Mouse (Mus musculus) cerebellum, adult 2 months (tissue): ENCODE results near the gene Khsrp. TPM values are rescaled to one million over a fixed set of nuclear protein-coding genes. Genes with fewer than 3 reads are reported as not detected.

ENCODE experiments used
- DNase-seq, 2 experiments: peaks; one replicate each; pipeline ENCODE4 v3.0.0; 2021
- H3K27ac ChIP-seq: fragments of 200-500 bp; 2 replicates; pipeline ENCODE4 v1.5.1; 2012; ENCODE audit warnings: low read length, control low read depth, inconsistent platforms; ENCODE audit not compliant: insufficient read depth
- H3K27me3 ChIP-seq: fragments of 200-500 bp; 2 replicates; pipeline ENCODE4 v1.6.1; 2012; ENCODE audit warnings: inconsistent platforms, mild to moderate bottlenecking, low read length, moderate library complexity; ENCODE audit not compliant: control insufficient read depth, insufficient read depth
- H3K4me1 ChIP-seq: fragments of 200-500 bp; 2 replicates; pipeline ENCODE4 v1.6.1; 2011; ENCODE audit warnings: low read length; ENCODE audit not compliant: control insufficient read depth, insufficient read depth
- H3K4me3 ChIP-seq: fragments of 200-500 bp; replicated peaks from 2 replicates; pipeline ENCODE3; 2011; ENCODE audit warnings: mild to moderate bottlenecking, low read depth, low read length, control low read depth; ENCODE audit not compliant: insufficient read depth
- CTCF ChIP-seq: fragments of 200-500 bp; IDR thresholded peaks from 2 replicates; pipeline ENCODE4 v1.5.1; 2011; ENCODE audit warnings: low read depth, mild to moderate bottlenecking, control low read depth, low read length, moderate library complexity, borderline replicate concordance; ENCODE audit not compliant: insufficient read depth
- POLR2A ChIP-seq: fragments of 200-500 bp; IDR thresholded peaks from 2 replicates; pipeline ENCODE4 v1.6.1; 2011; ENCODE audit warnings: low read length, control low read depth, borderline replicate concordance; ENCODE audit not compliant: insufficient read depth
- WGBS: fragments of 180-500 bp; shearing (Covaris S2); methylation state at CpG from one replicate; pipeline ENCODE4 v1.1.7; 2018; 5-methylcytosine and 5-hydroxymethylcytosine counted together
- polyA plus RNA-seq: library from polyadenylated mRNA; depleted of rRNA; stranded (reverse); fragments of >200 nt; gene quantifications from 2 replicates; pipeline ENCODE4 v1.2.3, GENCODE M21; 2012; rRNA removed

Gene Khsrp
- 67.7 and 70.3 TPM in 2 replicates for polyA plus RNA-seq

DNA sequence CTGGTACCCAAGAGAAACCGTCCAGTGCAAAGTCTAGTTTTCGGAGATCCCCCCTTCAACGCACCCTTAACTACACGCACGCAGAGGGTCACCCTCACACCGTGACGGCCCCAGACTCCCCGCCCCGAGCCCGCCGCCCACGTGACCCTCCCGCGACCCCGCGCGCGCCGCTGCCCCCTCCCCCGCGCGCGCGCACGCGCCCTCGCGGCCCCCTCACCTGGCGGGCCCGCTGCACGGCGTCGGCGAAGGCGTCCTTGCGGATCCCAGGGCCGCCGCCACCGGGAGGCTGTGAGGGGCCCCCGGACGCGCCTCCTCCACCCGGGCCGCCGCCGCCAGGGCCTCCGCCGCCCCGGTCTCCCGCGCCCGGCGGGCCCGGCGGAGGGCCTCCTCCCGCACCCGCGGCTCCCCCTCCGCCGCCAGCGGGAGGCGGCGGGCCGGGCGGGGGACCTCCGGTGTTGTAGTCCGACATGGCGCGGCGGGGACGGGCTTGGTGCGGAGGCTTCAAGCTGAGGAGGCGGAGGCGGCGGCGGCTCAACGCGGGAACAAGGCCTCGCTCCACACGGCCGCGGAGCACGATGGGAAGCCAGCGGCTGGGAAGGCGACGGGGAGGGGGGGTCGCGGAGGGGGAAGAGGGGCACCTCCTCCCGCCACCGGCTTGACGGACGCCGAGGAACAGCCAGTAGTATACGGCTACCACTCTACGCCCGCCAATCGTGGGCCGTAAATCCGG lies at the start of gene Khsrp:
Khsrp (minus strand) TSS at position 592 of the 730 bp plus-strand sequence.
- peaks cover 8% of the 10 kb centered on the region for H3K4me1 ChIP-seq
- H3K27me3 ChIP-seq = no peaks in the 10 kb centered on the region
- H3K27ac ChIP-seq = peak within 1 kb of the TSS; percentile 60
- peak; percentile 70 for TF ChIP-seq POLR2A
- TF ChIP-seq CTCF = no peak
- 1% methylated on average over 98 of the region's 99 CpGs for WGBS
- H3K4me3 ChIP-seq = peak within 1 kb of the TSS; percentile 82
- no peak for DNase-seq

DNA sequence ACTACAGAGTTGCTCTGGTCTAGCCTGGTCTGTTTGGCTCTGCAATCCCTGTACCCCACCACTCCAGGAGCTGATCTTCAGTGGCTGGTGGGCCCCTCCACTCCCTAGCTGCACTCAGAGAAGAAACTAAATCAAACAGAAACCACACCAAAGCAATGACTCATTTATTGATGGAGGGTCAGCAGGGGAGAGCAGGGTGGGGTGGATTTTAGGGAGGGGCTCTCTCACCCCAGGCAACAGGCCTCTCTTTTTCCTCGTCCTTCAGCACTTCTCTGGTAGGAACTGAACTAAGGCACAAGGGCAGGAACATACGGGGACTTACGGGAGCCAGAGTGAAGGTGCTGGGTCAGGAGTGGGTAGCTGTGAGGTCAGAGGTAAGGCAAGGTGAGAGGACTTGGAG lies 48.6 kb upstream of the Khsrp start:
- DNase-seq = no peak
- no peak overlapping the region for H3K4me3 ChIP-seq
- no peak overlapping the region for H3K27ac ChIP-seq
- no peaks in the 10 kb centered on the region for H3K27me3 ChIP-seq
- no peak for TF ChIP-seq POLR2A
- no peak for TF ChIP-seq CTCF
- H3K4me1 ChIP-seq = peaks cover 34% of the 10 kb centered on the region
- 73% methylated on average over 3 of the region's 3 CpGs for WGBS

DNA sequence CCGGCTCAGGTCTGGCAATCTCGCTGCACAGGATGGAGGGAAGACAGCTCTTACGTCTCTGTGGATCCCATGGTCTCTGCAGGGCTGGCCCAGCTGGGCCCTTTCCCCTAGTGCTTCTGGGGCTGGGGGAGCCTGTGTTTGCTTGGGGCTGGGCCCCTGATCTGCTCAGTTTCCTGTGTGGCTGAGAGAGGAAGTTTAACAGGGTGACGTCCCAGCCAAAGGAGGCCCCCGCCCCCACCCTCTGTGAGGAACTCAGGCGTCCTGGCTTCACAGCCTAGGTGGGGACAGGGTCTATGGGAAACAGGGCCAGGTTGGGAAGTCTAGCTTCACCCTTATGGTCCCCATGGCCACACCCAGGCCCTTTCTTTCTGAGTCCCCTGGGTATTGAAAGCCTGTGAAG lies 47.0 kb upstream of the Khsrp start, which contains the start of gene Dennd1c:
Dennd1c (minus strand) TSS at position 179 of the 400 bp plus-strand sequence.
- no peak for DNase-seq
- TF ChIP-seq POLR2A = no peak
- no peak for TF ChIP-seq CTCF
- Histone ChIP-seq H3K27ac (no peak within 1 kb of the TSS), H3K4me3 (no peak within 1 kb of the TSS), H3K27me3 (no peaks in the 10 kb centered on the region), H3K4me1 (peaks cover 23% of the 10 kb centered on the region)
- 52% methylated on average over 6 of the region's 6 CpGs for whole genome bisulfite sequencing

DNA sequence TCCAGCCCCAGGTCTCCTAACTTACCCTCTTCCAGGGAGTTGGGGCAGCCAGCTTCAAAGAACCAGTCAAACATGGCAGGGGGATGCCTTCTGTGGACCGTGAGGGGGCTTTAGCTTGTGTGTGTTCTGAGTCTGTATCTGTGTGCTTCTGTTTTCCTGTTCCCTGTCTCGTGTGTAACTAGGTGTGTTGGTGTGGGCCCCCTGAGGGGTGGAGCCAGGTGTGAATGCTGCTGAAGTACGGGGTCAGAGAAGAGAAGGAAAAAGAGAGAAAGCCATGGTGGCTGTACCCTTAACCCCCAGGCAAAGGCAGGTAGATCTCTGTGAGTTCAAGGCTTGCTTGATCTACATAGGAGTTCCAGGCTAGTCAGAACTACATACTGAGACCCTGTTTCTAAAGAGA lies 45.6 kb upstream of the Khsrp start:
- DNase-seq = no peak
- Histone ChIP-seq H3K27ac (no peak overlapping the region), H3K27me3 (no peaks in the 10 kb centered on the region), H3K4me1 (peaks cover 23% of the 10 kb centered on the region), H3K4me3 (no peak overlapping the region)
- TF ChIP-seq POLR2A = no peak
- TF ChIP-seq CTCF = no peak
- 78% methylated on average over 3 of the region's 3 CpGs for WGBS

DNA sequence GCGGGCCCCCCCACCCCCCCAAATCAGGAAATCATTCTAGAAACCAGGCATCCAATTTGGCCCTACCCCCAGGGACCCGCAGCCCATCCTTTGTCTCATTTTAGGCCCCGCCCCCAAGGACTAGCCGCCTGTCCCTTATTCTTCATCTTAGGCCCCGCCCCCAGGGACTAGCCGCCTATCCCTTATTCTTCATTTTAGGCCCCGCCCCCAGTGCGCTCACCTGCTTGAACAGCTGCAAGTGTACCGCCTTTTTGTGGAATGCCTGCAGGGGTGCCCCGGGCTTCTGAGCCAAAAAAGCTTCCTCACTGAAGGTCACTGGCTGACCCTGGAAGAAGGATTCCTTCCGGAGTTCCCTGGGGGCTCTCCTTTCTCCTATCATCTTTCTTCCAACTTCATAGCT lies 39.4 kb upstream of the Khsrp start:
- no peak for DNase-seq
- no peak overlapping the region for H3K27ac ChIP-seq
- WGBS = 15% methylated on average over 11 of the region's 11 CpGs
- no peaks in the 10 kb centered on the region; the same call in 1 of the 2 replicates for H3K4me1 ChIP-seq
- H3K4me3 ChIP-seq = no peak overlapping the region
- H3K27me3 ChIP-seq = no peaks in the 10 kb centered on the region
- TF ChIP-seq POLR2A (no peak), CTCF (no peak)

DNA sequence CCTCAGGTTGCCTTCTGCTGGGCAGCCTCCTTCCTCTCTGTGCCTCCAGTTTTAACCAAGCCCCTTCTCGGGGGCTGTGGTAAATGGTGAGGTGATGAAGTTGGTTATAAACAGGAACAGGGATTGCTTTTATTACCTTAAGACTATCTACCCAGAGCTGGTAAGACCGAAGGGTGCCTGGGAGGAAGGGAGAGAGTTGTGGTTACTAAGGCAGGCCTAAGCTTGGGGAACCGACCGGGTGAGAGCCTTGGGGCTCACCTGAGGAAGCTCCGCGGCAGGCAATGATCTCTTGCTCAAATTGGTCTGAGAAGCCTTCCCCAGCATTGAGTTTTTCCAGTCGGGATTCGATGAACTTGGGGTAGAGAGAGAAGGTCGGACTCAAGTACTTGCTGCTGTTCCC lies 39.0 kb upstream of the Khsrp start:
- DNase-seq = no peak
- no peaks in the 10 kb centered on the region for H3K27me3 ChIP-seq
- 27% methylated on average over 9 of the region's 9 CpGs for WGBS
- H3K4me1 ChIP-seq = no peaks in the 10 kb centered on the region; the same call in 1 of the 2 replicates
- no peak for TF ChIP-seq CTCF
- TF ChIP-seq POLR2A = no peak
- H3K27ac ChIP-seq = no peak overlapping the region
- H3K4me3 ChIP-seq = no peak overlapping the region

DNA sequence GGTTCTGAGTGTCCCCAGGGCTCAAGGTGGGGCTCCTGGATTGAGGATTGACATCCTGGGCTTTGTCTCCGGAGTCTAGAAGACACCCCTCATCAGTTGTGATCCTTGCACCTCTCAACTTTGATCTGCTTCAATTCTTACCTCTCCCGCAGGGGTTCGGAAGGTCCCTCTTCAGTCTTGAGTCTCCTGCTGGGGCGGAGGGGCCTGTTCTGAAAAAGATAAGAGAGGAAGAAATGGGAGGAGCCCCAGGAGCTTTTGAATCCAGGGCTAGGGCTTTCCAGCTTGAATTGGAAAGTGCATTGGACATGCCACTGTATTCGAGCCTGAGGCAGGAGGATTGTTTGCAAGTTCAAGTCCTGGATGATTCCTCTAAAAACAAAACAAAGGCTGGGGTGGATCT lies 35.6 kb upstream of the Khsrp start:
- WGBS = 66% methylated on average over 5 of the region's 5 CpGs
- no peak for DNase-seq
- Histone ChIP-seq H3K27ac (no peak overlapping the region), H3K4me1 (peaks cover 3% of the 10 kb centered on the region; the same call in 1 of the 2 replicates), H3K27me3 (no peaks in the 10 kb centered on the region), H3K4me3 (no peak overlapping the region)
- no peak for TF ChIP-seq CTCF
- TF ChIP-seq POLR2A = no peak

DNA sequence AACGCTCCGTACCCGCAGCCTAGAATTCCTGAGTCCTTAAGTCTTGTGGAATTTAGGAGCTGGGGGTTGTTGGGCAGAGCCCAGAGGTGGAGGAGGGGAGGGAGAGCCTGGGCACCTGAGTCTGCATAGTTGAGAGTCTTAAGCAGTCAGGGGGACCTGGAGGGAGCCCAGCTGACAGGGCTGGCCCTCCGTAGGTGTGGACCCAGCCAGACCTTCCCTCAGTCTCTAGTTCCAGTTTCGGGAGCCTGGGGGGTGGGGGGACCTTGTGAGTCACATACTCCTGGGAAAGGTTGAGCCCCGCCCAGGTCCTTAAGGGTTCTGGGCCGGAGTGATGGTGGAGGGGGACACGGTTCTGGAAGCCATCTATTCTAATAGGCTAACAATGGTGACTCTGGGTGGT lies 31.7 kb upstream of the Khsrp start:
- H3K4me1 ChIP-seq = peaks cover 9% of the 10 kb centered on the region
- 46% methylated on average over 8 of the region's 8 CpGs for WGBS
- no peak overlapping the region for H3K4me3 ChIP-seq
- H3K27ac ChIP-seq = no peak overlapping the region
- DNase-seq = no peak
- TF ChIP-seq CTCF (no peak), POLR2A (no peak)
- H3K27me3 ChIP-seq = no peaks in the 10 kb centered on the region
